Comparison of ENCODE assay signal across 27 mouse cellular contexts in the genomic region with DNA sequence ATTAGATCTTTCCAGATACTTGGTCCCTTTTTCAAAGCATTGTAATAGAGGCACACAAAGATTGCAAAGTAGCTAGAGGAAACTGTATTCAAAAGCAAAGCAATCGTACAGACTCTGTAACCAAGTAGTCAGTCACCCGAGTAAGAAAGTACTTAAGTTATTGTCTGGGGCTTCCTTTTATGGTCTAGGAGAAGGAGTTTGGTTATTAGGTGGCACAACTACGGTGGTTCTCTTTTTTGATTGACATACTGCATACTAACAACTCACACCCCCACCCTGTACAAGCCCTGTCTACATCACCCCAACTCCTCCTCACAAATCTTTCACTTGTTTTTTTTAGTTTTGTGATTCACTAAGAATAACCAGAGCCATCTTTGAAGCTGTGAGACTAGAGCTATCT.
DNase-seq lines count a peak whose midpoint lies in the region; ATAC-seq lines count a peak whose summit lies in the region.
"Had no signal": no experiment of that assay in that cellular context is flagged by ENCODE, and none has a peak within 500 bp of the region (broad histone marks: within the 10 kb centered on the region; RNA-seq: fewer than 3 reads in every experiment).

No protein-coding gene starts in this region.

- no peak overlapping the region for H3K4me3 ChIP-seq in embryonic facial prominence, embryonic 10.5 days
- H3K4me3 ChIP-seq: embryonic facial prominence, embryonic 13.5 days; forebrain, embryonic 10.5 days; forebrain, embryonic 15.5 days; heart, embryonic 10.5 days; hindbrain, embryonic 12.5 days; megakaryocyte, embryonic 14.5 days; midbrain, embryonic 13.5 days had no signal

- H3K27ac ChIP-seq in embryonic facial prominence, embryonic 10.5 days (replicated peaks), result no peak overlapping the region
- H3K27ac ChIP-seq: embryonic facial prominence, embryonic 13.5 days; forebrain, embryonic 10.5 days; forebrain, embryonic 15.5 days; heart, embryonic 10.5 days; hindbrain, embryonic 12.5 days; hindbrain, postnatal 0 days; liver, embryonic 14.5 days; midbrain, embryonic 13.5 days had no signal

- DNase-seq in A20 (ENCODE audit: low read depth, low spot score), result peak; percentile 88
- DNase-seq in B cell, adult 2 months, result peak; percentile 28 to 45
- peak; percentile 35 for DNase-seq in naive thymus-derived CD4-positive, alpha-beta T cell, adult 2 months (ENCODE audit: low read depth)
- DNase-seq in embryonic facial prominence, embryonic 10.5 days (ENCODE audit: low spot score), result no peak
- no peak for DNase-seq in lung, postnatal 14 days
- DNase-seq: adrenal gland, adult 8-10 months; cerebellum, adult 8-10 months; embryo, embryonic 11 days; heart, postnatal 36 days; kidney, adult 9 months; kidney, postnatal 25 days; liver; lung, embryonic 14.5 days; lung, postnatal 36 days; right cerebral cortex, postnatal 25 days had no signal

- H3K27me3 ChIP-seq in embryonic facial prominence, embryonic 10.5 days (replicated peaks; ENCODE audit: low read depth, poor library complexity, severe bottlenecking), result no peaks in the 10 kb centered on the region
- H3K27me3 ChIP-seq: embryonic facial prominence, embryonic 13.5 days; forebrain, embryonic 15.5 days; hindbrain, embryonic 12.5 days; megakaryocyte, embryonic 14.5 days; midbrain, embryonic 13.5 days had no signal

- H3K9me3 ChIP-seq in embryonic facial prominence, embryonic 10.5 days, result no peaks in the 10 kb centered on the region
- H3K9me3 ChIP-seq: embryonic facial prominence, embryonic 13.5 days; forebrain, embryonic 10.5 days; forebrain, embryonic 15.5 days; heart, embryonic 10.5 days; hindbrain, embryonic 12.5 days; megakaryocyte, embryonic 14.5 days; midbrain, embryonic 13.5 days had no signal

- peak; percentile 74 for ATAC-seq in activated CD4-positive, CD25-positive, alpha-beta regulatory T cell, adult 4 months
- no peak; the same call in 1 of the 2 replicates for ATAC-seq in granulocyte monocyte progenitor cell, adult 5-6 weeks (replicated peaks; ENCODE audit: poor library complexity, severe bottlenecking)
- ATAC-seq: forebrain, embryonic 15.5 days; hindbrain, postnatal 0 days; intestine, postnatal 0 days; midbrain, embryonic 13.5 days had no signal

- WGBS in embryonic facial prominence, embryonic 10.5 days, result 78% methylated on average over 3 of the region's 3 CpGs

- H3K36me3 ChIP-seq in embryonic facial prominence, embryonic 10.5 days (replicated peaks), result no peaks in the 10 kb centered on the region
- H3K36me3 ChIP-seq: embryonic facial prominence, embryonic 13.5 days; forebrain, embryonic 10.5 days; forebrain, embryonic 15.5 days; heart, embryonic 10.5 days; hindbrain, embryonic 12.5 days; midbrain, embryonic 13.5 days had no signal

- no peaks in the 10 kb centered on the region for H3K4me1 ChIP-seq in embryonic facial prominence, embryonic 10.5 days
- H3K4me1 ChIP-seq: forebrain, embryonic 15.5 days; heart, embryonic 10.5 days; hindbrain, embryonic 12.5 days; midbrain, embryonic 13.5 days had no signal

Comparison
In these comparisons a context has a peak if more than half of its experiments do, and no peak if none do; other contexts are left out.
1. DNase-seq: peak in A20 (single experiment), B cell, adult 2 months (2 of 2) and naive thymus-derived CD4-positive, alpha-beta T cell, adult 2 months (single experiment); none in embryonic facial prominence, embryonic 10.5 days (single experiment) and lung, postnatal 14 days (single experiment).